Mouse (Mus musculus): ENCODE data around the gene Hoxa6. TPM values are rescaled to one million over a fixed set of nuclear protein-coding genes. Genes with fewer than 3 reads are reported as not detected.

Gene Hoxa6
- polyA plus RNA-seq, 1 experiment, result 1.7 TPM

DNA sequence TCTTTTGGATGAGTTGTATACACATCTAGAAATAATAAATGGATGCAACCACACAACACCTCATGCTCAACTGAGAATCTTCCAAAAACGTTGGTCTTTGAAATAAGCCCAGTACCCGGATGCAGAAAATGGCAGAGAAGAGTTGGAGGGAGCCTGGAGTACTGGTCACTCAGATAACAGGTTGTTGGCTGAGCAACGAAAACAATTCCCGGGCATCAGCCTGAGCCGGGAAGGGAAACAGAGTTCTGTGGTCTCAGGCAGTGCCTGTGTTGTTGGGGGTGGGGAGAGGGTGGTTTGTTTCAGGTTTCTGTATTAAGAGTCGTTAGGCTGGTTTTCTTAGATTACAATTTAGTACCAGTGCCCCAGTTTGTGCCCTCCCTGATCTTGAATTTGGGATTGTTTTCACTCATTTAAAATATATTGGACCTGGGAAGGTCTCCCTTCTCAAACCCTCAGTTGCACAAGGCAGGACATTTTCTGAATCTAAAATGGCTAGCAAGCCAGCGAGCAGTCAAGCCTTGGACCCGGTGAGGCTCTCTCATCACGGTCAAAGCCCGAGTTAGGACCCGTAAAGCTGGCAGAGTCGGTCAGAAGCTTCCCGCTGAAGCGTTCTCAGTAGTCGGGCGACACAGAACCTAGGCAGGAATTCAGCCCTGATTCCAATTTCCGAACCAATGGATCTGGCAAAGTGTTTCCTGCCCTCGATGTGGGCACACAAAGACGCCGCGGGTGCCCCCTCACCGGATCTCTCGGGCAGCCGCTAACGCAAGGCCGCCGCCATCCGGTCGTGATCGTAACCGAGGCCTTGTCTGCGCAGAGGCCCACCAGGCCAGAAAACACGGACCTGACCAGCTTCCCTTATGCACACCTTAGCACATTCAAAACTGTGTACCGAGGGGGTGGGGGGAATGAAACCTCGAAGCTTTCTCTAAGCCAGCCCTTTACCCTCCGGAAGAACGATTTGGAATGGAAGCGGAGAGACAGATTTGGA lies 20.2 kb upstream of the Hoxa6 start:
- no peak for DNase-seq
- Histone ChIP-seq H3K4me3 (replicated peaks; ENCODE audit: extremely low read depth, low read depth, low read length) (no peak overlapping the region), H3K4me1 (ENCODE audit: control insufficient read depth, insufficient read depth, low read length) (no peaks in the 10 kb centered on the region; the same call in 1 of the 2 replicates)
- WGBS, result 7% methylated on average over 38 of the region's 38 CpGs
- TF ChIP-seq POLR2A (IDR thresholded peaks at IDR 0.05; ENCODE audit: borderline replicate concordance, extremely low read depth, low read depth, low read length) (no peak), CTCF (IDR thresholded peaks at IDR 0.05; ENCODE audit: insufficient read depth, low read length) (no peak)

GRCm38 (mm10) chr6:52227470-52228222 lies 19.1 kb upstream of the Hoxa6 start:
- 12% methylated on average over 11 of the region's 11 CpGs for WGBS
- DNase-seq, result no peak
- no peaks in the 10 kb centered on the region; the same call in 1 of the 2 replicates for H3K4me1 ChIP-seq (ENCODE audit: control insufficient read depth, insufficient read depth, low read length)
- no peak for TF ChIP-seq POLR2A (IDR thresholded peaks at IDR 0.05; ENCODE audit: borderline replicate concordance, extremely low read depth, low read depth, low read length)
- TF ChIP-seq CTCF (IDR thresholded peaks at IDR 0.05; ENCODE audit: insufficient read depth, low read length), result no peak
- H3K4me3 ChIP-seq (replicated peaks; ENCODE audit: extremely low read depth, low read depth, low read length), result no peak overlapping the region

GRCm38 (mm10) chr6:52226569-52227257 lies 18.2 kb upstream of the Hoxa6 start:
- TF ChIP-seq CTCF (IDR thresholded peaks at IDR 0.05; ENCODE audit: insufficient read depth, low read length) (no peak), POLR2A (IDR thresholded peaks at IDR 0.05; ENCODE audit: borderline replicate concordance, extremely low read depth, low read depth, low read length) (no peak)
- 8% methylated on average over 26 of the region's 26 CpGs for WGBS
- DNase-seq, result no peak
- H3K4me3 ChIP-seq (replicated peaks; ENCODE audit: extremely low read depth, low read depth, low read length), result no peak overlapping the region
- H3K4me1 ChIP-seq (ENCODE audit: control insufficient read depth, insufficient read depth, low read length), result no peaks in the 10 kb centered on the region; the same call in 1 of the 2 replicates

GRCm38 (mm10) chr6:52225612-52226568 lies 17.4 kb upstream of the Hoxa6 start:
- Histone ChIP-seq H3K4me1 (ENCODE audit: control insufficient read depth, insufficient read depth, low read length) (peaks cover 3% of the 10 kb centered on the region; the same call in 1 of the 2 replicates), H3K4me3 (replicated peaks; ENCODE audit: extremely low read depth, low read depth, low read length) (no peak overlapping the region)
- TF ChIP-seq CTCF (IDR thresholded peaks at IDR 0.05; ENCODE audit: insufficient read depth, low read length), result no peak
- TF ChIP-seq POLR2A (IDR thresholded peaks at IDR 0.05; ENCODE audit: borderline replicate concordance, extremely low read depth, low read depth, low read length), result no peak
- WGBS, result 4% methylated on average over 69 of the region's 69 CpGs
- DNase-seq, result no peak

- no peak overlapping the region for H3K4me3 ChIP-seq (replicated peaks; ENCODE audit: extremely low read depth, low read depth, low read length)
- H3K4me1 ChIP-seq (ENCODE audit: control insufficient read depth, insufficient read depth, low read length), result peaks cover 3% of the 10 kb centered on the region; the same call in 1 of the 2 replicates
- no peak for TF ChIP-seq POLR2A (IDR thresholded peaks at IDR 0.05; ENCODE audit: borderline replicate concordance, extremely low read depth, low read depth, low read length)
- no peak for TF ChIP-seq CTCF (IDR thresholded peaks at IDR 0.05; ENCODE audit: insufficient read depth, low read length)
- WGBS, result 6% methylated on average over 36 of the region's 36 CpGs
- no peak for DNase-seq
Observed at GRCm38 (mm10) chr6:52224895-52225611, 16.5 kb upstream of the Hoxa6 start.

DNA sequence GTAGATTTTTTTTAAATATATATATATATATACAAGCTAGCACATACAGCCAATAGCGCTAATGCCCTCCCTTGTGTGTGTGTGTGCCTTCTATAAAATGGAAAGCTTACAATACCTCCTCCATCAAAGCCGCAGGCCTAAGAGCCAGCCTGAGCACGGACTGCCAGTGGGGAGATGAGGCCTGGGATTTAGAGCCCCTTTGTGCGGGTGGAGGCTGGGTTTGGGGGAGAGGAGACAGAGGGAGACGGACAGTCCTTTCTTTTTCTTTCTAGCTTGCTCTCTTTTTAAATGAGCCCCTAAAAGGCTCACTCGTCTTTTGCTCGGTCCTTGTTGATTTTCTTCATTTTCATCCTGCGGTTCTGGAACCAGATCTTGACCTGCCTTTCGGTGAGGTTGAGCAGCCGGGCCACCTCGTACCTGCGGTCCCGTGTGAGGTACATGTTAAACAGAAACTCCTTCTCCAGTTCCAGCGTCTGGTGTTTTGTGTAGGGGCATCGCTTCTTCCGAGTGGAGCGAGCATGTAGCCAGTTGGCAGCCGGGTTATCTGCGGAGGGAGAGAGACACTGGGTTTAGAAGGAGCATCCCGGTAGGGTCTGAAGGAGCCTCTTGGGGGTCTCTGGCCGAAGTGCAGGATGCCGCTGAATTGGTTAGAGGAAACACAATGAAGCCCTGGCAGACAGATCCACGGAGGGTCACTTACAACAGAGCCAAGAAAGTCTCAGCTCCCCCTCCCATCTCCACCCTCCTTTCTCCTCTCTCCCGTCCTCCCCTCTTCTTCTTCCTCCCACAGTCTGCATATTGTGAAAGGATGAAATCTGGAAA lies 15.6 kb upstream of the Hoxa6 start:
- 29% methylated on average over 24 of the region's 24 CpGs for WGBS
- Histone ChIP-seq H3K4me1 (ENCODE audit: control insufficient read depth, insufficient read depth, low read length) (peaks cover 3% of the 10 kb centered on the region; the same call in 1 of the 2 replicates), H3K4me3 (replicated peaks; ENCODE audit: extremely low read depth, low read depth, low read length) (no peak overlapping the region)
- DNase-seq, result no peak
- no peak for TF ChIP-seq CTCF (IDR thresholded peaks at IDR 0.05; ENCODE audit: insufficient read depth, low read length)

DNA sequence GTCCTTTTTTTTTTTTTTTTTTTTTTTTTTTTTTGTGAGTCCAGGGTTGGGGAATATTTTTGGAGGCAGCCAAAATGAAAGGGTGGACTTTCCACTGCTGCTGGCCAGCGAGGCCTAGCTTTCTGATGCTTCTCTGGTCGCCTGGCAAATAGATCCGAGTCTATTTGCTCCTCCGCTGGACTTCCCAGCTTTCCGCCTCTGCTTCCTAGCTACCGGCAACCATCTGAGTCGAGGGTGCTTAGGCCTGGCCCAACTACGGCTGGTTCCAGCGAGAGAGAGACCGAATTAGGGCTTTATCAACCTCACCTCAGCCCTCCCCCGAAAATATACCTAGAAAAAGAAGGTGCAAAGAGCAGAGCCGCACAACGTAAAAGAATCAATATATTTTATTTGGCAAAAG lies 14.2 kb upstream of the Hoxa6 start:
- 65% methylated on average over 13 of the region's 13 CpGs for WGBS
- H3K4me1 ChIP-seq (ENCODE audit: control insufficient read depth, insufficient read depth, low read length), result peaks cover 3% of the 10 kb centered on the region; the same call in 1 of the 2 replicates
- no peak overlapping the region for H3K4me3 ChIP-seq (replicated peaks; ENCODE audit: extremely low read depth, low read depth, low read length)
- TF ChIP-seq CTCF (IDR thresholded peaks at IDR 0.05; ENCODE audit: insufficient read depth, low read length), result no peak
- no peak for TF ChIP-seq POLR2A (IDR thresholded peaks at IDR 0.05; ENCODE audit: borderline replicate concordance, extremely low read depth, low read depth, low read length)
- DNase-seq, result no peak

All from lung, adult 2 months (tissue).